Mouse (Mus musculus) MEL (cell line): ENCODE data around the gene Itpr3.

Experiments used
- CTCF ChIP-seq, 3 experiments: IDR thresholded peaks in 2 of 3; conservative IDR thresholded peaks in 1 of 3; 2 replicates each; pipeline ENCODE4 v1.5.1; 2011 to 2012; ENCODE audit warnings: low read length in 3 of 3, low read depth in 2 of 3, mild to moderate bottlenecking in 2 of 3, improper control_type of control experiment in 1 of 3, inconsistent platforms in 1 of 3, mixed read lengths in 1 of 3, moderate library complexity in 1 of 3; ENCODE audit not compliant: control insufficient read depth in 1 of 3, insufficient read depth in 1 of 3, poor library complexity in 1 of 3, severe bottlenecking in 1 of 3
- KAT2A ChIP-seq: conservative IDR thresholded peaks from 2 replicates; pipeline ENCODE4 v1.6.1; 2012; ENCODE audit warnings: low read depth, low read length, improper control_type of control experiment, inconsistent platforms
- POLR2A ChIP-seq, 2 experiments: IDR thresholded peaks; 2 replicates each; pipeline ENCODE4 v1.6.1; 2011 to 2012; ENCODE audit warnings: low read length in 2 of 2, mild to moderate bottlenecking in 2 of 2, control low read depth in 1 of 2, improper control_type of control experiment in 1 of 2, low read depth in 1 of 2, moderate library complexity in 1 of 2; ENCODE audit not compliant: control insufficient read depth in 1 of 2, insufficient read depth in 1 of 2, poor library complexity in 1 of 2
- RCOR1 ChIP-seq: IDR thresholded peaks from 2 replicates; pipeline ENCODE4 v1.6.1; 2012; ENCODE audit warnings: low read depth, mild to moderate bottlenecking, inconsistent platforms, low read length, improper control_type of control experiment
- SMC3 ChIP-seq: IDR thresholded peaks from 2 replicates; pipeline ENCODE4 v1.6.1; 2011; ENCODE audit warnings: low read depth, low read length, improper control_type of control experiment
- ZNF384 ChIP-seq: IDR thresholded peaks from 2 replicates; pipeline ENCODE4 v1.6.1; 2012; ENCODE audit warnings: low read depth, mild to moderate bottlenecking, inconsistent platforms, low read length, improper control_type of control experiment

GRCm38 (mm10) chr17:27056170-27056569, 934 bp upstream of the Itpr3 start:
- TF ChIP-seq KAT2A (no peak), CTCF (IDR thresholded peaks at IDR 0.05 in 2 of 3, conservative IDR thresholded peaks at IDR 0.05 in 1 of 3; ENCODE audit: control insufficient read depth in 1 of 3, insufficient read depth in 1 of 3, low read depth in 2 of 3, low read length in 3 of 3, poor library complexity in 1 of 3, severe bottlenecking in 1 of 3) (no peak), POLR2A (IDR thresholded peaks at IDR 0.05; ENCODE audit: control insufficient read depth in 1 of 2, insufficient read depth in 1 of 2, low read depth in 1 of 2, low read length in 2 of 2, poor library complexity in 1 of 2) (peak in 1 of 2 experiments; percentile 64; a peak in 2 of 4 replicates), SMC3 (no peak), RCOR1 (peak; percentile 79; the same call in 1 of the 2 replicates), ZNF384 (no peak)
